Mouse (Mus musculus): ENCODE data around the gene Dnajc27.

Dnajc27 gene

GRCm38 (mm10) chr12:4082132-4083001 lies at the start of gene Dnajc27:
Dnajc27 (plus strand) TSS chr12:4082583.
- peak; percentile 87 for DNase-seq (ENCODE audit: low read depth, low spot score)

- DNase-seq (ENCODE audit: low read depth, low spot score) = no peak
These were observed 46.2 kb upstream of the Dnajc27 start for GRCm38 (mm10) chr12:4036157-4036556.

GRCm38 (mm10) chr12:4037511-4037910 lies 44.9 kb upstream of the Dnajc27 start:
- no peak for DNase-seq (ENCODE audit: low read depth, low spot score)

GRCm38 (mm10) chr12:4038061-4039041 lies 44.0 kb upstream of the Dnajc27 start, which contains the start of gene Efr3b:
Efr3b (minus strand) TSS chr12:4038915.
- DNase-seq (ENCODE audit: low read depth, low spot score) = peak; percentile 77

- no peak for DNase-seq (ENCODE audit: low read depth, low spot score)
These were observed 43.3 kb upstream of the Dnajc27 start for GRCm38 (mm10) chr12:4039046-4039445.

- no peak for DNase-seq (ENCODE audit: low read depth, low spot score)
These were observed 40.0 kb upstream of the Dnajc27 start for GRCm38 (mm10) chr12:4042411-4042810.

- no peak for DNase-seq (ENCODE audit: low read depth, low spot score)
These were observed 36.4 kb upstream of the Dnajc27 start for GRCm38 (mm10) chr12:4045992-4046391.

GRCm38 (mm10) chr12:4048031-4048430 lies 34.4 kb upstream of the Dnajc27 start:
- DNase-seq (ENCODE audit: low read depth, low spot score) = no peak

GRCm38 (mm10) chr12:4050861-4051425 lies 31.4 kb upstream of the Dnajc27 start:
- no peak for DNase-seq (ENCODE audit: low read depth, low spot score)

- no peak for DNase-seq (ENCODE audit: low read depth, low spot score)
These were observed 28.7 kb upstream of the Dnajc27 start for GRCm38 (mm10) chr12:4053643-4054042.

- no peak for DNase-seq (ENCODE audit: low read depth, low spot score)
These were observed 27.5 kb upstream of the Dnajc27 start for GRCm38 (mm10) chr12:4054845-4055244.

- DNase-seq (ENCODE audit: low read depth, low spot score) = no peak
These were observed 24.1 kb upstream of the Dnajc27 start for GRCm38 (mm10) chr12:4058321-4058720.

- DNase-seq (ENCODE audit: low read depth, low spot score) = no peak
These were observed 22.7 kb upstream of the Dnajc27 start for GRCm38 (mm10) chr12:4059683-4060082.

GRCm38 (mm10) chr12:4065498-4065897 lies 16.9 kb upstream of the Dnajc27 start:
- no peak for DNase-seq (ENCODE audit: low read depth, low spot score)

GRCm38 (mm10) chr12:4065944-4066343 lies 16.4 kb upstream of the Dnajc27 start:
- DNase-seq (ENCODE audit: low read depth, low spot score) = no peak

GRCm38 (mm10) chr12:4066681-4067459 lies 15.5 kb upstream of the Dnajc27 start:
- DNase-seq (ENCODE audit: low read depth, low spot score) = no peak

GRCm38 (mm10) chr12:4068551-4068950 lies 13.8 kb upstream of the Dnajc27 start:
- no peak for DNase-seq (ENCODE audit: low read depth, low spot score)

GRCm38 (mm10) chr12:4071671-4072070 lies 10.7 kb upstream of the Dnajc27 start:
- no peak for DNase-seq (ENCODE audit: low read depth, low spot score)

- DNase-seq (ENCODE audit: low read depth, low spot score) = no peak
These were observed 7.0 kb upstream of the Dnajc27 start for GRCm38 (mm10) chr12:4075407-4075806.

GRCm38 (mm10) chr12:4076383-4076782 lies 6.0 kb upstream of the Dnajc27 start:
- no peak for DNase-seq (ENCODE audit: low read depth, low spot score)

GRCm38 (mm10) chr12:4078069-4078468 lies 4.3 kb upstream of the Dnajc27 start:
- no peak for DNase-seq (ENCODE audit: low read depth, low spot score)

Data from embryo, embryonic 11.5 days (tissue).